Mouse (Mus musculus): ENCODE measurements at regions not wholly inside any gene's neighbourhood (a gene's known extent, or its start where the extent isn't known, plus 50 kb on each side); places are given as distances from the start of the nearest gene placed in this dataset.
A peak's percentile ranks its signal among the peaks of the same experiment; 100 is the strongest.

GRCm38 (mm10) chr5:141054991-141055390 is 54.6 kb upstream of the Card11 start:
- DNase-seq, result no peak
- intact Hi-C loops (cut with DNase I), result no loop called here

DNA sequence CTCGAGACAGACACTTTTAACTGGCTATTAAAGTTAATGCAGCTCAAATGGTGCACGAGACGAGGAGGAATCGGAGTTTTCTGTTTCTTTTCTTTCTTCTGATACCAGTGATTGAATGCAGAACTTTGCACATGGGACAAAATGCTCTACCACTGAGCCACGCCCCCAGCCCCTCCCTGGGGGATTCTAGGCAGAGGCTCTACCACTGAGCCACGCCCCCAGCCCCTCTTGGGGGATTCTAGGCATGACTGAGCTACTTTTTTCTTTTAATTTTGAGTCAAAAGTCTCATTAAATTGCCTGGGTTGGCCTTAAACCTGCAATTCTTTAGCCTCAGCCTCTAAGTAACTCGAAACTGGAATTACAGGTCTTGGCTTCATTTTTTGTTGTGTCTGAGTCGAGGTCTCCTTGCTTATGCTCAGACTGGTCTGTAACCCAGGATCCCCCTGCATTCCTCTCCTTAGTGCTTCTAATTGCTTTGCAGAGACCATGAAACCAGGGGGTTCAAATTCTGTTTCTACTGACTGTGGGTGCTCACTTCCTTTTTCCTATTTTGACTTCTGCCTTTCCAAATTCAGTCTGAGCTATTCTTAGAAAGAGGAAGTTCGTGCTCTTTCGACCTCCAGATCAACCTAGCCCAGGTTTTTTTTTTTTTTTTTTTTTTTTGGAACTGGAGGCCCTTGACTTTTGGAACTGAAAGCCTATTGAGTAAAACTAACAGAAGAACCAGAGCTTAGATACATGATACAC is 55.4 kb upstream of the Card11 start:
- intact Hi-C loops (cut with DNase I), result no loop called here
- DNase-seq, result no peak

DNA sequence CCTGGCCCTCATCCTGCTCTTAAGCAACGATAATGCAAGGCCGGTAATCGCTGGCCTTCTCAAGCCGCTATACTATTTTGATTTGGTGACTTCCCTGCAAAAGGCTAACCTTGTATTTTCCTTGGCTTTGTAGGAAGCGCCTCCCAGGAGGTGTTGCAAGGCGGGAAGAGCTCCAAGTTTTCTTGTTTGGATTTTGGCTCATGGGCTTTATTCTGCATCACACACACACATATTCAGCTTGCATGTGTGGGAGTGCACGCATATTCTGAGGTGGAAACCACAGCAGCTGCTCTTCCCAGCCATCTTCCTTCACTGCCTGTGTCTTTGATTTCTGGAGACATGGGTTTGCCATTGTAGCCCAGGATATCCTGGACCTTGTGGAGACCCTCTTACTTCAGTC is 57.8 kb upstream of the Card11 start:
- intact Hi-C loops (cut with DNase I), result no loop called here
- DNase-seq, result no peak

GRCm38 (mm10) chr5:141058863-141059262 is 58.5 kb upstream of the Card11 start:
- intact Hi-C loops (cut with DNase I), result no loop called here
- DNase-seq, result no peak

- no peak for DNase-seq
- intact Hi-C loops (cut with DNase I), result no loop called here
These were observed 61.8 kb upstream of the Card11 start for GRCm38 (mm10) chr5:141062144-141062543.

DNA sequence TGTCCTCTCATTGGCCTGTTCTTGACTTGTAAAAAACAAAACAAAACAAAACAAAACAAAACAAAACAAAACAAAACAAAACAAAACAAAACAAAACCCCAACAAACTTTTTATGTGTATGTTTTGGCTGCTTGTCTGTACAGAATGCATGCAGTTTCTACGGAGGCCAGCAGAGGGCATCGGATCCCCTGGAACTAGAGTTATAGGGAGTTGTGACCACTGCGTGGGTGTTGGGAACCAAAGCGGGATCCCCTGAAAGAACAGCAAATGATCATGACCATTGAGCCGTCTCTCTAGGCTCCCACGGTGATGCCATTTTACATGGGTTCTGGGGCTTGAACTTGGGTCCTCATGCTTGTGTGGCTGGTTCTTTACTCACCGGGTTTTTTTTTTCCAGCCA is 67.2 kb upstream of the Card11 start:
- no peak for DNase-seq
- intact Hi-C loops (cut with DNase I), result no loop called here

- intact Hi-C loops (cut with DNase I), result no loop called here
- no peak for DNase-seq
These were observed 74.1 kb upstream of the Card11 start for GRCm38 (mm10) chr5:141074457-141074856.

DNA sequence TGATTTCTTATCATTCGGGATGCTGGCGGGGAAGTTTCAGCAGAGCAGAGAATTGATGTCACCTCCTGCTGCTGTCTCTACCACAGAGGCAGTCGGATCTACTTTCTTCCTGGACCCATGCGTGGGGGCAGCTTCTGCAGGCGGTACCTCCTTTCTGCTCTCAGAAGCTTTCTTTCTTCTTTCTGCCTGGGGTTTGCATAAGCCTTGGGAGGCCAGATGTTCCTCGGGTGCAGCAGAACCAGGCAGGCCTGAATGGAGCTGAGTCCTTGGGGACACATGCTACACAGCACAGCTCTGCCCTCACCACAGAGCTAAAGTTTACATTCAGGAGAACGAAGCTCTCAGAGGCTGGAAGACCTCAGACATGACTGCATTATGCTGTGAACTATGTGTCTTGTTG is 75.8 kb upstream of the Card11 start:
- DNase-seq, result no peak
- intact Hi-C loops (cut with DNase I), result loop anchor here (5.0 kb wide), 1 partner anchor 204 kb away; no protein-coding TSS in a partner anchor

- DNase-seq, result no peak
- intact Hi-C loops (cut with DNase I), result loop anchor here (5.0 kb wide), 1 partner anchor 205 kb away; no protein-coding TSS in a partner anchor
These were observed 76.6 kb upstream of the Card11 start for GRCm38 (mm10) chr5:141076942-141077341.

- intact Hi-C loops (cut with DNase I), result no loop called here
- DNase-seq, result no peak
These were observed 80.5 kb upstream of the Card11 start for GRCm38 (mm10) chr5:141080896-141081295.

- intact Hi-C loops (cut with DNase I), result no loop called here
These were observed 83.8 kb upstream of the Card11 start for GRCm38 (mm10) chr5:141084056-141084730.

DNA sequence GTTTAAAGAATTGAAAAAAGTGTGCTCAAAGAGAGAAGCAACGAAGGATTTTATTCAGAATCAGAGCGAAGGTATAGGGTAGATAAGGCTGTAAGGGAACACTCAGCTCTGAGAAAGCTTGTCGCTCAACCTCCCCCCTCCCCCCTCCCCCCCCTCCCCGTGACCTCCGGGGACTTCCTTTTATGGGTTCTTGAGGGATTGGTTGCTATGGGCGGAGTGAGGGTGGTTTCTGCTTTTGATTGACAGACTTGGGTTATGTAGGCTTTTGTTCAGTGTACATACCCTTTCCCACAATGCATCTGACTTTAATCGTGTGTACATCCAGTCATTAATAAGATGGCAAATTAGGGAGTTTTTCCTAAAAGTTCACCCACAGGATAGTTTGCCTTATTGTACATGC is 84.4 kb upstream of the Card11 start:
- no peak for DNase-seq
- intact Hi-C loops (cut with DNase I), result no loop called here

More at GRCm38 (mm10) chr5:141084056-141084730, 83.8 kb upstream of the Card11 start:
- DNase-seq, result no peak

GRCm38 (mm10) chr5:141091676-141092075 is 91.3 kb upstream of the Card11 start:
- intact Hi-C loops (cut with DNase I), result loop anchor here (5.0 kb wide), 2 partner anchors 1121 to 1226 kb away; no protein-coding TSS in a partner anchor
- no peak for DNase-seq

- intact Hi-C loops (cut with DNase I), result loop anchor here (5.0 kb wide), 2 partner anchors 1119 to 1224 kb away; no protein-coding TSS in a partner anchor
These were observed 93.3 kb upstream of the Card11 start for GRCm38 (mm10) chr5:141093641-141094040.

DNA sequence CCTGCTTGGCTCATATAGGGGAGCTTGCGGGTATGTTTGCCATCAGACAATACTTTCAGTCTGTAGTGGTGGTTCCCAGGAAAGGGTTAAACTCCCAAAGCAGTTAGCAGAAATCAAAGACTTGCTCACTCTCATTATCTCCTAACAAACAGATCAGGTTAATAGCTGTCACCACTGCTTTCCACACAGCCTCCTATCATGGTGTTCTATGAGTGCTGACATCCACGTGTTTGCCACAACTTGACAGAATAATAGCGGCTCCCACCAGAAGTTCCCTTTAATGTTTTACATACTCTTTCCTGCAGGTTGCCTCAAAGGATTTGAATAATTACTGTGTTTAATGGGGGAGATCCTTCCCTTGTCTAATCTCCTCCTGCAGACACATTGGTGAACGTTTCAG is 97.5 kb upstream of the Card11 start:
- intact Hi-C loops (cut with DNase I), result no loop called here
- peak in 1 of 2 experiments; percentile 42 for DNase-seq

More at GRCm38 (mm10) chr5:141093641-141094040, 93.3 kb upstream of the Card11 start:
- peak; percentile 47 to 69 for DNase-seq

- intact Hi-C loops (cut with DNase I), result no loop called here
These were observed 111.3 kb upstream of the Card11 start for GRCm38 (mm10) chr5:141111666-141112065.

DNA sequence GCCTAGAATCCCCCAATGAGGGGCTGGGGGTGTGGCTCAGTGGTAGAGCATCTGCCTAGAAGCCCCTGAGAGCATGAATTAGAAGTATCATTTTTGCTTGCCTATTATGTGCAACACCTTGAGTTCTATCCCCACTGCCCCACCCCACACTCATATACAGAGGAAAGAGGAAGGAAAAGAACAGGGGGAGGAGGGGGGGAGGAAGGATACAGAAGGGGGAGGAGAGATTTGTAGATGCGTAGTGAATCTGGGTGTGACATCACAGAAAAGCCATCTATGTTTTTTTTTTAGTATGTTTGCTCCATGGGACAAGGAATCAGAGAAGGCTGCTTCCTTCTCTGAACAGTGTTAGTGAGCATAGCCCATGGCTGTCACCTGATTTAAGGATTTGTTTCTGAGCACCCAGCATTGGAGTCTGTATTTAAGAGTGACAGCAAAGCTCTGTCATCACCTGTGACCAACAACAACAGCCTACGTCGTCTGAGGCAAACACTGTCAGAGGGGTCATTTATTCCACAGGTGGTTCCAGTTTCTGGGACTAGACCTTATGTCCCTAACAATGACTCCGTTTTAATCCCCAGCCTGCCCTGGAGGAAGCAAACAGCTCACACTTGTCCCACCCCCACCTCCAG is 115.0 kb upstream of the Card11 start:
- intact Hi-C loops (cut with DNase I), result no loop called here
- no peak for DNase-seq

More at GRCm38 (mm10) chr5:141111666-141112065, 111.3 kb upstream of the Card11 start:
- DNase-seq, result no peak

GRCm38 (mm10) chr5:141115963-141116362 is 115.6 kb upstream of the Card11 start:
- peak in 1 of 2 experiments; percentile 13 for DNase-seq

DNA sequence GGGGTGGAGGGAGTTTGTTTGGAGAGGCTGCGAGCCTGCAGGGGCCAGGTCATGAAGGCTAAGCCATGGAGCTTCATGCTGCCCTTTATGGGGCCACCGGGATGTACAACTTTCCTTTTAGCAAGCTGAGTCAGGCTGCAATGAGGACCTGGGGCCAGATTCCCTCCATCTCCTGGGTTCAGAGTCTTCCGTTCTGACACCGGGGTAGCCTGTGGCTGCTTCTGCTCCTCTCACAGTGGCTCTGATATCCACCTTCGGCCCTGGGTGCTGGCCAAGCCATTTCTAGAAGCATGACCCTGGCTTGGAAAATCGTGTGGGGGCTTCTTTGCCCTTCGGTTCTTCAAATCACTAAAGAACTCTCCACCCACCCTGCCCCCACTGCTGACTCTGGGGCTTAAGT is 115.4 kb upstream of the Sdk1 start:
- intact Hi-C loops (cut with DNase I), result no loop called here
- no peak for DNase-seq

More at GRCm38 (mm10) chr5:141115963-141116362, 115.6 kb upstream of the Card11 start:
- intact Hi-C loops (cut with DNase I), result no loop called here

GRCm38 (mm10) chr5:141126536-141126935 is 114.8 kb upstream of the Sdk1 start:
- intact Hi-C loops (cut with DNase I), result no loop called here

DNA sequence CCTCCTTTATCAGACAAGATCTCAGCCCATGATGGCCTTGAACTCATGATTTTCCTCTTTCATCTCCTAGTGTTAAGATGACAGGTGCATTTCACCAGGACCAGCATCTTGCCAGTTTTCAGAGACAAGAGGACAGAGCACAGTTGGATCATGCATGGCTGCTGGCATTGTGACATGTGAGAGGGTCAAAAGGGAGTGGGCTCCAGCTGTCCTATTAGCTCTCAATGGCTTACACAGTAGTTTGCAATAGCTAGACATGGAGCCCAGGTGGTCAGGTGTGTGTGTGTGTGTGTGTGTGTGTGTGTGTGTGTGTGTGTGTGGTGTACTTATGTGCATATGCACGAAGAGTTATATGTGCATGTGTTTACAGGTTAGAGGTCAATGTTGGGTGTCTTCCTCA is 110.3 kb upstream of the Sdk1 start:
- intact Hi-C loops (cut with DNase I), result no loop called here
- DNase-seq, result no peak

More at GRCm38 (mm10) chr5:141126536-141126935, 114.8 kb upstream of the Sdk1 start:
- no peak for DNase-seq
